Mouse (Mus musculus) liver, adult 2 months (tissue): Measurements from ENCODE around the gene Dnmbp. TPM values are rescaled to one million over a fixed set of nuclear protein-coding genes. Genes with fewer than 3 reads are reported as not detected.

ENCODE experiments used
- DNase-seq: peaks from one replicate; pipeline ENCODE4 v3.0.0-alpha.2; 2011; ENCODE audit warnings: low read depth, low spot score; ENCODE audit errors: extremely low read depth
- H3K27ac ChIP-seq: fragments of 200-500 bp; replicated peaks from 2 replicates; pipeline ENCODE4 v1.5.1; 2012; ENCODE audit warnings: low read depth, mild to moderate bottlenecking, control low read depth, inconsistent platforms, low read length; ENCODE audit not compliant: insufficient read depth
- H3K27me3 ChIP-seq: fragments of 200-500 bp; 2 replicates; pipeline ENCODE4 v1.6.1; 2012; ENCODE audit warnings: mild to moderate bottlenecking, moderate library complexity, low read length, inconsistent platforms; ENCODE audit not compliant: control insufficient read depth, insufficient read depth
- H3K36me3 ChIP-seq: fragments of 200-500 bp; 2 replicates; pipeline ENCODE4 v1.6.1; 2012; ENCODE audit warnings: low read length, inconsistent platforms; ENCODE audit not compliant: control insufficient read depth, insufficient read depth
- H3K4me1 ChIP-seq: fragments of 200-500 bp; 2 replicates; pipeline ENCODE4 v1.6.1; 2011; ENCODE audit warnings: low read length; ENCODE audit not compliant: control insufficient read depth, insufficient read depth
- H3K4me3 ChIP-seq: fragments of 200-500 bp; 2 replicates; pipeline ENCODE4 v1.5.1; 2011; ENCODE audit warnings: low read depth, mild to moderate bottlenecking, control low read depth, low read length, moderate library complexity; ENCODE audit not compliant: insufficient read depth
- H3K79me2 ChIP-seq: fragments of 200-500 bp; 2 replicates; pipeline ENCODE4 v1.6.1; 2012; ENCODE audit warnings: inconsistent platforms, mild to moderate bottlenecking, low read length, moderate library complexity; ENCODE audit not compliant: control insufficient read depth, insufficient read depth
- H3K9ac ChIP-seq: fragments of 200-500 bp; 2 replicates; pipeline ENCODE4 v1.6.1; 2012; ENCODE audit warnings: low read depth, mild to moderate bottlenecking, control low read depth, inconsistent platforms, low read length
- CTCF ChIP-seq: fragments of 200-500 bp; IDR thresholded peaks from 2 replicates; pipeline ENCODE4 v1.5.1; 2011; ENCODE audit warnings: low read depth, low read length, control low read depth
- POLR2A ChIP-seq: fragments of 200-500 bp; IDR thresholded peaks from 2 replicates; pipeline ENCODE4 v1.6.1; 2011; ENCODE audit warnings: low read length, control low read depth; ENCODE audit not compliant: insufficient read depth; ENCODE audit errors: extremely low read depth
- WGBS: fragments of 180-500 bp; shearing (Covaris S2); methylation state at CpG from one replicate; pipeline ENCODE4 v1.1.7; 2018; 5-methylcytosine and 5-hydroxymethylcytosine counted together
- polyA plus RNA-seq: library from polyadenylated mRNA; depleted of rRNA; stranded (reverse); fragments of >200 nt; gene quantifications from 2 replicates; pipeline ENCODE4 v1.2.3, GENCODE M21; 2012
- total RNA-seq: library from RNA; depleted of rRNA; stranded (reverse); fragments of >200 nt; gene quantifications from 2 replicates; pipeline ENCODE4 v1.2.3, GENCODE M21; 2014

Dnmbp gene
- total and polyA plus RNA-seq, 2 experiments = 15.6 to 24.7 TPM

DNA sequence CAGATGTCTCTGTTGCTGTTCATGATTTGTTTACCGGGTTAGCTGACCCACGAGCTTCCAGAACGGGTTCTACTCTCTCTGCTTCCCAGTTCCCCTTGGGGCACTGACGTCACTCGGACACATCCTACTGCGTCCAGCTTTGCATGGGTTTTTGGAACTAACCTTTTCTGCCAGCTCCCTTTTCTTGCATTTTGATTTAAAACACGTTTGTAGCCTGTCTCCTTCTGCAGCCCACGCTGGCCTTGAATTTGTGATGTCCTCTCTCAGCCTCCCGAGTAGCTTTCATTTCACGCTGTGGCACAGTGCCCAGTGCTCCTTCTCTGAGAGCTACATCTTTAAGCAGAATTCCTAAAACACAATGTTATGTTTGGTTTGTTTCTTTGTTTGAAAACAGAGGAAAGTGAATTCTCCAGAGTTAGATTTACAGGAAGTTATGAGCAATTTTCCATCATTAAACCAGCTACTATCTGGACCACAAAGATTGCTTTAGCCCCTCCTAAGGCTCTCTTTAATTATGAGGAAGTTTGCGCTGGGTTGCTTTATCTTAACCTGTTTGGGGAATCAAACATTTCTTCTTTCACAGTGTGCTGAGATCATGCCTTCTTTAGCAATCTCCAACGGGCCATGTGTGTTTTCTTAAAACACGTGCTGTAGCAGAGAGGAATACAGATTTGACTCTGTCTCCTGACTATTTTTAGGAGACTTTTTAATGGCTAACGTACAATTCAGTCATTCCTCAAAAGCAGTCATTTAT, 124.2 kb downstream of the Dnmbp start:
- TF ChIP-seq POLR2A (no peak), CTCF (no peak)
- peak overlapping the region; percentile 63 for H3K27ac ChIP-seq

DNA sequence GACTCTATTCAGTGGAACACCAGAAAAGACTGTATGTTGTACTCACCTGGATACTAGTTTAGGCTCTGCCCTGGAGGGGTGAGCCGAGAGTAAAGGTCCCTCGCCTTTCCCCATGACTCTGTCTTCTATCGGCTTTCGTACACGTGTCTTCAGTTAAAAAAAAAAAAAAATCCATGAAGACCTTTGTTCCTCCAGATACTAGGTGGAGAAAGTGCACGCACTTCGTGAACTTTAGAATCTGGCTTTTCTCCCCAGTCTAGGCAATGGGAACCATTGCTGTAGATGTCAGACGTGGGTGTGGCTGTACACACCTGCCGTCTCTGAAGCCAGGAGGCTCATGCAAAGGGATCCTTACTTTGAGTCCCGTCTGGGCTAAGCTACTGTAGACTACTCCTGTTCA, 126.7 kb downstream of the Dnmbp start:
- DNase-seq = peak; percentile 95
- WGBS = 30% methylated on average over 10 of the region's 10 CpGs
- peaks cover 85% of the 10 kb centered on the region for H3K36me3 ChIP-seq

More for the DNA sequence above, 124.2 kb downstream of the Dnmbp start:
- Histone ChIP-seq H3K9ac (no peak overlapping the region), H3K79me2 (no peaks in the 10 kb centered on the region; the same call in 1 of the 2 replicates), H3K36me3 (peaks cover 84% of the 10 kb centered on the region), H3K27me3 (no peaks in the 10 kb centered on the region), H3K4me1 (peaks cover 25% of the 10 kb centered on the region), H3K4me3 (peak overlapping the region; percentile 37; the same call in 1 of the 2 replicates)
- WGBS = 33% methylated on average over 14 of the region's 14 CpGs
- DNase-seq = peak; percentile 71

DNA sequence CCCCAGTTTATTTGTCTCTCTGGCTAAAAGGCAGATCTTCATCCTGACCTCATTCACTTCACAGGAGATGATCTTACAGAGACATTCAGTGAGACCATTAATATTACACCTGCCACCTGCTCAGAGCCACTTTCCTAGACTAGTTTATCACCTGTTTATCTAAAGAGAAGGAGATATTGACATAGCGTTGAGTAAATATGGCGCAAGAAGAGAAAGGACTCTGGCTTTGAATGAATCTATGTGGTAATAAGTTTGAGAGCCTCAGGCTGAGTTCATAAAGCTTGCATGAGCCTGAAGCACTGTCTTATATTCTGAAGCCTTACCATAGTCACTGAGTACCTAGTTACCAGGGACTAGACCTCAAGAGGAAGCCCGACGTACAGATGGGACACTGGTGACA, 128.6 kb downstream of the Dnmbp start:
- WGBS = 31% methylated on average over 4 of the region's 4 CpGs
- no peaks in the 10 kb centered on the region; the same call in 1 of the 2 replicates for H3K79me2 ChIP-seq
- no peak overlapping the region; the same call in 1 of the 2 replicates for H3K9ac ChIP-seq
- H3K27ac ChIP-seq = peak overlapping the region; percentile 76
- TF ChIP-seq CTCF (no peak), POLR2A (no peak)
- H3K4me1 ChIP-seq = peaks cover 45% of the 10 kb centered on the region
- H3K4me3 ChIP-seq = no peak overlapping the region
- no peaks in the 10 kb centered on the region for H3K27me3 ChIP-seq
- H3K36me3 ChIP-seq = peaks cover 83% of the 10 kb centered on the region
- peak; percentile 95 for DNase-seq

More for the DNA sequence above, 126.7 kb downstream of the Dnmbp start:
- H3K4me3 ChIP-seq = no peak overlapping the region
- no peaks in the 10 kb centered on the region; the same call in 1 of the 2 replicates for H3K79me2 ChIP-seq
- no peaks in the 10 kb centered on the region for H3K27me3 ChIP-seq
- no peak for TF ChIP-seq CTCF
- no peak overlapping the region for H3K9ac ChIP-seq
- H3K27ac ChIP-seq = peak overlapping the region; percentile 90
- H3K4me1 ChIP-seq = peaks cover 37% of the 10 kb centered on the region

DNA sequence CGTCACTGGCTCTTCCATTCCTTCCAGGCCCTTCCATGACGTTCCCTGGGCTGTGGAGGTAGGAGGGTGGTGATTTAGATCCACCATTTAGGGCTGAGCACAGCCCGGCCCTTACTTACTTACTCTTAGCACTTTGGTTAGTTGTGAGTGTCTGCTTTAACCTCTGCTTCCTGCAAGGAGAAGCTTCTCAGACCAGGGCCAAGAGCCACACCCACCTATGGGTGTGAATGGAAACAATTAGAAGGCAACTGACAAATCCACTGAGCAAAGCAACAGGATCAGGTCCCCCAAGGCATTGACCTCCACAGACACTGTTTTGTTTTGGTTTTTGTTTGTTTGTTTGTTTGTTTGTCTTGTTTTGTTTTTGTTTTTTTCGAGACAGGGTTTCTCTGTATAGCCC, 130.7 kb downstream of the Dnmbp start:
- Histone ChIP-seq H3K9ac (no peak overlapping the region), H3K4me1 (peaks cover 44% of the 10 kb centered on the region), H3K27ac (peak overlapping the region; percentile 36), H3K79me2 (no peaks in the 10 kb centered on the region), H3K27me3 (no peaks in the 10 kb centered on the region), H3K36me3 (peaks cover 82% of the 10 kb centered on the region), H3K4me3 (no peak overlapping the region)
- WGBS = 69% methylated on average over 4 of the region's 4 CpGs
- TF ChIP-seq POLR2A = no peak
- DNase-seq = peak; percentile 54

DNA sequence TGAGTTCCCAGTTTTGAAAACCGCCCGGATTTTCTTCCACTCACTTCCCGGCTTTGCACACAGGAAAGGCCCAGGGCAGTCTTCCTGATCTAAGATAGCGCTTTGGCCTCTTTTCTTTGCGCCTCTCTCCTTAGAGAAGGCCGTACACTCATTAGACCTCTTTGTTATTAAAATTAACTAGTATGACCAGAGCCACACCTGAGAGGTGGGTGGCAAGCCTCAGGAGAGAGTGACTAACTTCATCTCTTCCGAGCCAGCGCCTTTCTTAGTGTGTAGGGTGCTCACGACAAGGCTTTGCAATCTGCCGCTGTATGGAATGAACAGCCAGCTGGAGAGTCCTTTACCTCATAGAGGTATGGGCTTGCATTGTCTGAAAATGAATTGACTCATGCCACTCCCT, 136.1 kb downstream of the Dnmbp start:
- no peak for TF ChIP-seq CTCF
- no peak for TF ChIP-seq POLR2A
- H3K9ac ChIP-seq = no peak overlapping the region
- H3K4me3 ChIP-seq = no peak overlapping the region
- no peak for DNase-seq
- peaks cover 12% of the 10 kb centered on the region for H3K4me1 ChIP-seq
- H3K36me3 ChIP-seq = peaks cover 86% of the 10 kb centered on the region
- WGBS = 83% methylated on average over 10 of the region's 10 CpGs
- H3K27ac ChIP-seq = no peak overlapping the region
- H3K27me3 ChIP-seq = no peaks in the 10 kb centered on the region
- 0 out of 2 replicates have a peak, but pooled peaks cover 3% of the 10 kb centered on the region for H3K79me2 ChIP-seq

DNA sequence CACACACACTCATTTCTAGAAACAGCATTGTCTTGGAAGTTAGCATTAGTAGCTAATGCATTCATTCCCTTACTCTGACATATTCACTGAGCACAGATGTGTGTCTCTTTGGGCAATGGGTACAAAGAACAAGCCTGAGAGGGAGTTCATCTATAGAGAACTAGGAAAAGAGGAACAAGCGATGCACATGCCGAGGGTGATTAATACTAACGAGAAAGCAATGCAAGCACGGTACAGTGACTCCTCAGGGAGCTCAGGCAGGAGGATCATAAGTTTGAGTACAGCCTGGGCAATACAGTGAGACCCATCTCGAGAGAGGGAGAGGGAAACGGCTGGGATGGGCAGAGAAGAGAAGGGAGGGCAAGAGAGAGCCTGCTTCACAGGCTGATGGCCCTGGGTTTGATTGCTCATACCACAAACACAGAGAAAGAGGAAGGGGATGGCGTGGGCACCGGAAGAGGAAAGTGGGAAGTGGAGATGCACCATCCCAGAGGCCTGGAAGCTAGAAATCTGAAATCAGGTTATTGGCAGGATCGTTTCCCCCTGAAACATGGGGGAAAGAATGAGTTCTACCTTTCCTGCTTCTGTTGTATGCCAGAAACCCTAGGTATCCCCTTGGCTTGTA, 138.5 kb downstream of the Dnmbp start:
- peaks cover 84% of the 10 kb centered on the region for H3K36me3 ChIP-seq
- TF ChIP-seq POLR2A = no peak
- TF ChIP-seq CTCF = no peak
- no peaks in the 10 kb centered on the region for H3K27me3 ChIP-seq
- DNase-seq = no peak
- peaks cover 12% of the 10 kb centered on the region for H3K4me1 ChIP-seq
- H3K79me2 ChIP-seq = 0 out of 2 replicates have a peak, but pooled peaks cover 3% of the 10 kb centered on the region
- H3K9ac ChIP-seq = no peak overlapping the region
- WGBS = 81% methylated on average over 9 of the region's 9 CpGs
- no peak overlapping the region for H3K27ac ChIP-seq
- no peak overlapping the region for H3K4me3 ChIP-seq
